Mouse (Mus musculus) brain, embryonic 14.5 days (tissue): ENCODE data around the gene Lhx8.

ENCODE experiments used
- CTCF ChIP-seq: fragments of 200-500 bp; IDR thresholded peaks from 2 replicates; pipeline ENCODE4 v1.5.1; 2012; ENCODE audit warnings: inconsistent platforms, mild to moderate bottlenecking, moderate library complexity, borderline replicate concordance; ENCODE audit not compliant: insufficient read depth, insufficient read length; ENCODE audit errors: extremely low read depth
- POLR2A ChIP-seq: fragments of 200-500 bp; IDR thresholded peaks from 2 replicates; pipeline ENCODE4 v1.6.1; 2012; ENCODE audit warnings: mild to moderate bottlenecking, inconsistent platforms, borderline replicate concordance; ENCODE audit not compliant: poor library complexity, insufficient read depth, insufficient read length, severe bottlenecking; ENCODE audit errors: extremely low read depth

GRCm38 (mm10) chr3:154287217-154287616 lies 43.2 kb downstream of the Lhx8 start:
- TF ChIP-seq CTCF (no peak), POLR2A (no peak)
